Mouse (Mus musculus) layer of hippocampus, adult 11-12 months (tissue): ENCODE measurements around the gene 5530400C23Rik.
"Not testable (repeated sequence)": the region's sequence is repeated elsewhere in the genome, so short reads cannot be mapped to it uniquely, and the experiment has no call there.

Experiments
- DNase-seq: peaks from one replicate; pipeline ENCODE4 v3.0.0; 2022; ENCODE audit warnings: low spot score

The 5530400C23Rik gene

DNA sequence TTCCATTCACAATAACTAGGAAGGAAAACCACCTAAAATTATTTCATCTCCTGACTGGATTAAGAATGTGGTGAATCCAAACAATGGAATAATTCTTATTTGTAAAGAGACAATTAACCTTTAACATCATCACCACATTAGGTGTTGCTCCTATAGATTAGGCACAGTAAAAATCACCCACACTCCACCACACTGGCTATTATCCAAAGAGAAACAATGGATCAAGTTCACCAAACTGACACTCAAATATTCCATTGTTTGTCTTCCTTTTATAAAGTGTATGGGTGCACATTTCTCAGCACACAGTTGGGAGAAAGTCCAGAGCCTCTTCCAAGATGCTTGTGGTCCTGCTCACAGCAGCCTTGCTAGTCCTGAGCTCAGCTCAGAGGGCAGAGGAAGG, at the start of gene 5530400C23Rik:
TSS of gene 5530400C23Rik (plus strand) at position 301 of the 400 bp plus-strand sequence.
- DNase-seq, result not testable (repeated sequence)

DNA sequence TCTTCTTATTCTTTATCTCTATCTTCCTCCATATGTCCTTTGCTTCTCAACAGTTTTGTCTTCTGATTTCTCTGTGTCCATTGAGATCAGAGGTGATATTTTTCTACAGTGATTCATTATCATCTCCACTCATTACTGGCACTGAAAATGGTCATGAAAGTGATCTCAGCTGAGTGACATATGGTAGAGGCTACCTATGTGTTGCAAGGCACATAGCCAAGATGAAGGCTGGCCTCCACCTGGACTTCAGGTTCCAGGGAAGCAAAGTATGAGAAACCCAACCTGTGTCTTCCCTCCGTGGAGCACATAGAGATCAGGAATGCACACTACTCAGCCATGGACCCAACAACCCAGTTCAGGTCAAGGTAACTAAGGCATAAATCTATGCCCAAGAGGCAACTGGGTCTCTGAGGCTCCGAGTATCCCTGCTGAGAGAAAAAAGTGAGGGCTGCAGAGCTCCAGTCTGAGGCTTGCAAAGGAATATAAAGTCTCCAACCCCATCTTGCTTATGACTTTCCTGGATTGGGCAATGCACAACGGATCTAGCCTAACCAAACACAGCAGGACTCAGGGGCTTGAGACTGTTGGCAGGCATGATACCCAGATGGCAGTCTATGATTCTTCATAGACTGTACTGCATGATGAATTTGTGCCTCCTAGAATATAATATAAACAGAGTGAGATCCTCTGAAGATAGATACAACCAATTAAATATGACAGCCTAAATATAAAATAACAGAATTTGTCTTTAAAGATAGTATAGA, 14.1 kb downstream of the 5530400C23Rik start:
- DNase-seq, result no peak

DNA sequence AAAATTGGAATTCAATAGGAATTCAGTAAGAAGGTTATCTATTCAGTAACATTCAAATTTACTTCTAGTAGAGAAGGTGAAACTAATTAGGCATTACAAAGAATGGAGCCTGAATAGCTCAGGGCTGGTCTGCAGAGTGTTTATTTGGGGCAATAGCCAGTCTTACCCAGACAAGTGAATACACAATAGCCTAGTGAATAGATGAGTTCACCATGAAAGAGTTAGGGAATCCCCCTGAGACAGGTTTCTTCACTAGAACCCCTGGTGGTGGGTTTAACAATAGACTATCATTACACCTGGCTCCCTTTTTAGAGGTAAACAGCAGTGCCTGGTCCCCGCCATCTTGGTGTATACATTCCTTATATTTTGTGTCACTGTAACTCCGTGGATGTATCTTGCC, 21.9 kb downstream of the 5530400C23Rik start:
- not testable (repeated sequence) for DNase-seq

DNA sequence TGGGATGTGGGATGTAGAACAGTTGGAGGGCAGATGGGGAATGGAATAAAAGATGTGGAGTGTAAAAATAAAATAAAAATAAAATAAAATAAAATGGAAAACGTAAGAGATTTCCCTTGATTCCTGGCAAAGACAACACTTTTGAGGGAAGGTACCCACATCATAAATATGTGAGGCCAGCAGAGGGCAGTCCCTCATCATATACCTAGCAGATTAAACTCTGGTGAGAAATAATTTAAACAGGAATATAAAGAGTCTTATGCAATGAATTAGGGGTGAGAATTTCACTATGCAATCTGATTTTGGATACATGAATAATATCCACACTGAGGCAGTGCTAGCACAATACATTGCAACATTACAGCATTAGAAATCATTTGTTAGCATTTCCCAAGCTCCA, 46.5 kb downstream of the 5530400C23Rik start:
- DNase-seq, result no peak

GRCm38 (mm10) chr6:133341731-133342130, 49.7 kb downstream of the 5530400C23Rik start:
- not testable (repeated sequence) for DNase-seq
